Mouse (Mus musculus): Measurements from ENCODE around the gene Endod1.

DNA sequence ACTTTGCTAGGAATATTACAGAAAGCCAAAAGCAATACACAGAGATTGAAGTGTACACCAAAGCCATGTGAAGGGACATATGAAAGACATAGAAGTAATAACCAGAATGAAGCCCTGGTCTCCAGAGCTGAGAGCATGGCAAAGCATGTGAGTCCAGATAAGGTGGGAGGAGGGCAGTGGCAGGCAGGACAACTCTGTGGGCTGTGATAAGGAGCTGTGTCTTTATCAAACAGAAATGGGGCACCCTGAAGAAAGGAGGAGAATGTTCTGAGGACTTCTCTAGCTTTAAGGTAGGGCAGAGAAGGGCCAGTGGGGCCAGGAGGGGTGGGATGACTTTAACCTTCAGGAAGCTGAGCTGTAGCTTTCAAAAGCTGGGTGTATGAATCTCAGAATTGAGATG is 12.0 kb downstream of the Endod1 start:
- TF ChIP-seq POLR2A (IDR thresholded peaks at IDR 0.05; ENCODE audit: control insufficient read depth, extremely low read depth, insufficient read depth, low read length, poor library complexity), result no peak
- TF ChIP-seq CTCF (IDR thresholded peaks at IDR 0.05; ENCODE audit: borderline replicate concordance, control insufficient read depth, extremely low read depth, insufficient read depth, low read length, poor library complexity), result no peak
